Mouse (Mus musculus): ENCODE measurements around the gene Car2.

DNA sequence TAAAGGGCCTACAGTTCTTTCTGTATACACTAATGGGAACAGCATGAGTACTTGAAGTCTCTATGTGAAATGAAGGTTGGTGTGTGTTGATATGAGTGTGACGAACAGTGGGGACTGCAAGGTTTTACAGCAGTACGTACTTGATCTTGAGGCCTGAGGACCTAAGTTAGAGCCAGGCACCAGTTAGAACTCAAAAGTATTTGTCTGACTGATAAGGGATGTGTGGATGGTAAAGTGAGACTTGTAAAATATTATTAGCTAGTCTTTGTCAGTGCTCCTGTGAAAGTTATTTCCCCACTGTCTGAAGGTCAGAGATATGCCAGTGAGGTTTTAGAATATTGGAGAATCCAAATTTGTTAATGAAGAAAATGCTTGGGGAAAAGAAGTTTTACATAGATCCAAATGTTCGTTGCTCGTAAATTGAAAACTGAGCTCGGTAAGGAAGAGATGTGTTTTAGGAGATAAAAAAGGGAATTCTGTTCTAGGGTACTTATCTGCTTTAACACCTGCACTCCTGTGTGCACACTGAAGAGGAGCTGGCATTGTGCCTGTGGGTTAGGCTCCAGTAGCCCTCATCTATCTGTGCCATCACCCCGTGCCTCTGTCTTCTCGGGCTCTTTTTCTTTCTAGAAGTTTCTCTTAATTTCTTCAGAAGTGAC lies 8.7 kb upstream of the Car2 start:
- TF ChIP-seq CTCF (IDR thresholded peaks at IDR 0.05; ENCODE audit: borderline replicate concordance, extremely low read depth, insufficient read depth, insufficient read length) (no peak), POLR2A (IDR thresholded peaks at IDR 0.05; ENCODE audit: borderline replicate concordance, extremely low read depth, insufficient read depth, insufficient read length, poor library complexity, severe bottlenecking) (no peak)
